Mouse (Mus musculus) frontal cortex, adult (tissue): ENCODE data around the gene Nudt14.

Source experiments
- ATAC-seq: cut with Nextera tagmentation; 2 replicates; pipeline ENCODE4 v1.9.2; 2017; ENCODE audit warnings: mild to moderate bottlenecking, moderate library complexity, mixed read lengths; ENCODE audit not compliant: low TSS enrichment

Gene Nudt14

DNA sequence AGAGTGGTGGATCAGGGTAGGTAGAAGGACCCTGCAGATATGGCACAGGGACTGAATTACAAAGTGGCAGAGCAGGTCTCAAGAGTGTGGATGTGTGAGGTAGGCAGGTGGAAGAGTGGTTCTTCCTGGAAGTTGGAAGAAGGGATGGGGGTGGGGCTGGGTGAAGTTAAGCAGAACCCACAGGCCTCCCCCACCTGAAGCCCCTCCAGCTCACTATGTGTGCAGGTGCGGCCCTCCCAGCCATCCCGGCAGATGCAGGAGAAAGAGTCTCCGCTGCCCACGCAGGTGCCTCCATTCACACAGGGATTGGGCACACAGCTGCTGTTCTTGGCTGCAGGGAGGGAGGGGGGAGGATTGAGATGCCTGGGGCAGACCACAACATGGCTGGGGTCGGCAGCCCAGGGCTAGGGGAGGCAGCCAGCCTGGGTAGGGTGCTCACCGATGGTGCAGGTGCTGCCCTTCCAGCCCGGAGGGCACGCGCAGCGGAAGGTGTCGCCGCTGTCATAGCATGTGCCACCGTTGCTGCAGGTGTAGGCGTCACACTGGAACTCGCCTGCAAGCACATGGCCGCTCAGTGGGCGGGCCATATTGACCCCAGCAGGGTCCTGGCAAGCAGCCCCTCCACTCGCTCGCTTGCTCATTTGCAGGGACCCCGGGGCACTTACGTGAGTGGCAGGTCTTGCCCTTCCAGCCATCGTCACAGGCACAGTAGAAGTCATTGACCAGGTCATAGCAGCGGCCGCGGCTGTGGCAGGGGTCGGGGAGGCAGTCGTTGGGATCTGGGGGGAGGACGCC is 28.8 kb downstream of the Nudt14 start:
- no peak for ATAC-seq

DNA sequence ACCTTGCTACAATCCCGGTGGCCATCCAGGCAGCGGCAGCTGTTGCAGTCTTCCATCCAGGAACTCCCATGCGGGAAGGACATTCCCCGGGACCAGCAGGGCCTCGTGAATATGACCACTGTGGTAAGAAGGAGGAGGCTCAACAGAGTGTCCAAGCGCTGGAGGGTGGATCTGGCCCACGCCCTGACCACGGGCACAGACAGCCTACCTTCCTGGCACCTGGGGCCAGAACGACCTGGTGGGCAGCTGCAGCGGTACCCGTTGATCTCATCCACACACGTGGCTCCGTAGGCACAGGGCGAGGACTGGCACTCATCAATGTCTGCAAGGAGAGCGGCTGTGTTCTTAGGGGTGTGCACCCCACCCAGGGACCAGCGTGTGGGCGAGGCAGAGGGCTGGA is 30.2 kb downstream of the Nudt14 start:
- no peak for ATAC-seq

DNA sequence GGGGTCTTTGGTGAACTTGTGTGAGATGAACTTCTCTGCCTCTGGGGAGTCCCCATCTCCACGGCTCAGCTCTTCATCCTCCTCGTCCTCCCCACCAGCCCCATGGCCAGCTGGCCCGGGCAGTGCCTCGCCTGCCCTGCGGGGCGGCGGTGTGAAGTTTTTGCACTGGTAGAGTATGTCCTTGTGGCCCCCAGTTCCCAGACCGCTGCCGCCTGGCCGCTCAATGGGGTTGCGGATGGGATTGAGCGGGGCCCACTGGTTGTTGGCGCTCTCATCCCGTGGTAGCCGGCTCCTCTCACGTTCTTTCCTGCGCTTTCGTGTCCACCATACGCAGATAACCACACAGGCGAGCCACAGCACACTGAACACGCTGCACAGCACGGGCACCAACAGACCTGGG is 32.9 kb downstream of the Nudt14 start:
- no peak for ATAC-seq

GRCm38 (mm10) chr12:112905001-112905400 is 36.9 kb downstream of the Nudt14 start:
- no peak for ATAC-seq

GRCm38 (mm10) chr12:112903941-112904340 is 38.0 kb downstream of the Nudt14 start:
- ATAC-seq: no peak

- peak; percentile 94 for ATAC-seq
Observed at GRCm38 (mm10) chr12:112900641-112901040, 41.3 kb downstream of the Nudt14 start.

DNA sequence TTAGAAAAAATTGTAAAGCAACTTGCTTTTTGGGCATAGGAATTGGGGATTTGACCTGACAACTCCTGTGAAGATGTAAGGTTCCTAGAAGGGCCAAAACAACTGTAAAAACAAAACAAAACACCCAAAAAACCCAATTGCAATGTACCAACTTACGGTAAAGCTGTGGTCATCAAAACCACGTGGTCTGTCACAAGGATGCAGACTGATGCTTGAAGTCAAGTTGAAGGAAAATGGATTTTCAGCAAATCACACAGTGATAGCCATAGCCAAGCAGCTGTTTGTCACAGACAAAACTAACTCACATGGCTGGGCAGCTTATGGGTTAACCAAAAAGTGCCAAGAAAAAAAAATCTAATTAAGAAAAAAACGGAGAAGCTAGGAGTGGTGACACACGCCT is 43.0 kb downstream of the Nudt14 start:
- ATAC-seq: no peak

DNA sequence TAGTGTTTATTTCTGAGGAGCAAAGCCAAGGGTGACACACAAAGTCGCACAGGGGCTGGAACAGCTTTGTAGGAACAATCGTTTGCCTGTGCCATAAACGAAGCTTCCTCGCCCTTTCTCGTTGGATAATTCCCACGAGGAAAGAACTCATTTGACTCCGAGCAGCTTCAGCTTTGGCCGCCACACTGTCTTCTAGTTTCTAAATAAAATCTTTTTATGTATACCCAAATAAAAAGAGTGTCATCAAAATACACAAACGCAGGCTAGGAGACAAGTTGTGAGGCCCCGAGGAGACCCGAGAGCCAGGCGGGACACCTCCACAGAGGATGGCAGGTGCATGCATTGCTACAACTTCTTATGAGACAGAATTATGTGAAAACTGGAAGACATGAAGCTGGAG is 43.6 kb downstream of the Nudt14 start:
- no peak for ATAC-seq

DNA sequence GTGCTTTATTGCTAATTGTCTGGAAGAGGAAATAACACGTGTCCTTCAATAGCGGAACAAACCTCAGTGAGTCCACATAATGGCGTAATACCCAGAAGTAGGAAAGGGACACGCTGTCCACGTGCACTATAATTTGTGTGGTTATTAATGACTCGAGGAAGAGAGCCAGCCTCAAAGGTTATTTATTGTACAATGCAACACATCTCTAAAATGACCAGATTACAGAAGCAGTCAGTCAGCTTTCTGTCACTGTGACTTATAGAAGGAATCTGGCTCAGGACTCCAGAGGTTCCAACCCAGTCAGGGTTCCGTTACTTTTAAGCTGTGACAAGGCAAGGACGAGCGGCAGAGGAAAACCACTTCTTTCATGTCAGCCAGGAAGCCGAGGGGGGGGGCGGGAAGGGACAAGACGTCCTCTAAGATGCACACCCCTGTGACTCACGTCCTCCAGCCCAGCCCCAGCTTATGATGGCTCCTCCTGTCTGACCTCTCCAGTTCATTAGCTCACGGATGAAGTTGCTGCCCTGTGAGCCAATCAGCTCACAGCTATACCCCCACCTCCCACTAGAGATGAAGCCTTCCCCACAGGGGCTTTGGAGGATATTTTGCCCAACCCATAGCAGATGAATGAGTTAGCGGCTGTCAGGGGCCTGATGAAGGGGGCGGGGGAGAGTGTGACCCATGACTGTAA is 44.3 kb downstream of the Nudt14 start:
- ATAC-seq: no peak

GRCm38 (mm10) chr12:112894969-112895368 is 47.0 kb downstream of the Nudt14 start:
- ATAC-seq: peak; percentile 27; the same call in 1 of the 2 replicates

DNA sequence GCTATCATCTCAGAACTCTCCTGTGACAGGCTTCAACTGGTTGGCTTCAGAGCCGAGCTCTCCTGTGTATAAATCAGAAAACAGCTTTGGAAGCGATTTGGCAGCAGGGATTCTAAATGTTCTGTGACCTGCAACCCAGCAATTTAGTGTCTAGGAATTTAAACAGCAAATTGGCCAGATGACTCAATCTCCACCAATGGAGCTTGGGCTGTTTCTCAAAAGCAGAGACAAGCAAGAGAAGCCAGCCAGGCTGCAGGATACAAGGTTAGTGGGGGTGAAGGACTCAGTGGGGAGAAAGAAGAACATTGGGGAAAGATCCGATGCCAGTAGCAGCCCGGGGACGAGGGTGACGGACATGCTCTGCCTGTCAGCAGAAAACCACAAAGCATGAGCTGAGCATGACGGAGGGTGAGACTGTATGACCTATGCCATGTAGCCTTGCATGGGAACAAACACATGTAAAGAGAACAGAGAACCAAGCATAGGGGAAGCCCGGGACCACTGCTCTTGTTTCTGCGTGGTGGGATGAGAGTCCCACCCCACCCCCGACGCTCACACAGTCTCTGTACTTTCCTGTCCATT is 47.5 kb downstream of the Nudt14 start:
- ATAC-seq: peak; percentile 31; the same call in 1 of the 2 replicates

GRCm38 (mm10) chr12:112885465-112885864 is 56.5 kb downstream of the Nudt14 start:
- no peak for ATAC-seq
